Mouse (Mus musculus) myocyte (in vitro differentiated cells): Measurements from ENCODE around the gene Crtc3.

Experiments
- CEBPB ChIP-seq: IDR thresholded peaks from 2 replicates; pipeline ENCODE4 v1.6.1; 2011; ENCODE audit warnings: mild to moderate bottlenecking, moderate library complexity; ENCODE audit not compliant: poor library complexity, insufficient read depth, severe bottlenecking
- MAX ChIP-seq: IDR thresholded peaks from one replicate; pipeline ENCODE4 v1.6.1; 2011; ENCODE audit warnings: low read depth, mild to moderate bottlenecking, control low read depth
- MYOD1 ChIP-seq, 3 experiments: IDR thresholded peaks; one replicate each; pipeline ENCODE4 v1.6.1; 2011; ENCODE audit warnings: control low read depth in 2 of 3, low read depth in 2 of 3, mild to moderate bottlenecking in 2 of 3, moderate library complexity in 1 of 3; ENCODE audit not compliant: insufficient read length in 2 of 3, control insufficient read depth in 1 of 3
- MYOG ChIP-seq, 3 experiments: IDR thresholded peaks; one replicate each; pipeline ENCODE4 v1.6.1; 2011; ENCODE audit warnings: control low read depth in 2 of 3, low read depth in 2 of 3, mild to moderate bottlenecking in 2 of 3; ENCODE audit not compliant: insufficient read length in 2 of 3, control insufficient read depth in 1 of 3, insufficient read depth in 1 of 3
- POLR2A ChIP-seq: IDR thresholded peaks from one replicate; pipeline ENCODE4 v1.6.1; 2011; ENCODE audit warnings: low read depth, mild to moderate bottlenecking, control low read depth, moderate library complexity; ENCODE audit not compliant: insufficient read length
- POLR2AphosphoS2 ChIP-seq: IDR thresholded peaks from one replicate; pipeline ENCODE4 v1.6.1; 2011; ENCODE audit warnings: low read depth, control low read depth; ENCODE audit not compliant: insufficient read length
- TCF12 ChIP-seq: IDR thresholded peaks from one replicate; pipeline ENCODE4 v1.6.1; 2011; ENCODE audit warnings: mild to moderate bottlenecking, control low read depth; ENCODE audit not compliant: poor library complexity, insufficient read depth, severe bottlenecking
- USF1 ChIP-seq: IDR thresholded peaks from one replicate; pipeline ENCODE4 v1.6.1; 2011; ENCODE audit warnings: low read depth, mild to moderate bottlenecking, control low read depth, moderate library complexity

GRCm38 (mm10) chr7:80699709-80700108 is 11.0 kb upstream of the Crtc3 start:
- TF ChIP-seq POLR2A (no peak), USF1 (no peak), MYOD1 (IDR thresholded peaks at IDR 0.05; ENCODE audit: control insufficient read depth in 1 of 3, insufficient read length in 2 of 3, low read depth in 2 of 3) (no peak), TCF12 (no peak), CEBPB (no peak), POLR2AphosphoS2 (no peak), MAX (no peak), MYOG (IDR thresholded peaks at IDR 0.05; ENCODE audit: control insufficient read depth in 1 of 3, insufficient read depth in 1 of 3, insufficient read length in 2 of 3, low read depth in 2 of 3) (no peak)
